Mouse (Mus musculus) MEL-GATA-1-ER (cell line): ENCODE results near the gene Atpaf2.
"Not testable (repeated sequence)": the region's sequence is repeated elsewhere in the genome, so short reads cannot be mapped to it uniquely, and the experiment has no call there.

ENCODE experiments used
- DNase-seq: peaks from one replicate; pipeline ENCODE4 v3.0.0-alpha.2; 2012; ENCODE audit warnings: low read depth; ENCODE audit errors: extremely low read depth

Gene Atpaf2

GRCm38 (mm10) chr11:60417717-60418472, at the start of gene Atpaf2:
TSS of gene Atpaf2 (minus strand) at chr11:60418457.
- peak; percentile 14 for DNase-seq

- no peak for DNase-seq
Measured at GRCm38 (mm10) chr11:60465943-60466380, 47.7 kb upstream of the Atpaf2 start.

- DNase-seq, result no peak
Measured at GRCm38 (mm10) chr11:60457973-60458372, 39.7 kb upstream of the Atpaf2 start.

- no peak for DNase-seq
Measured at GRCm38 (mm10) chr11:60454745-60455087, 36.5 kb upstream of the Atpaf2 start.

- DNase-seq, result peak; percentile 88
Measured at GRCm38 (mm10) chr11:60454080-60454744, 36.0 kb upstream of the Atpaf2 start, which contains the start of gene Drg2. TSS of gene Drg2 (plus strand) at chr11:60454591.

GRCm38 (mm10) chr11:60444007-60444406, 25.8 kb upstream of the Atpaf2 start:
- no peak for DNase-seq

GRCm38 (mm10) chr11:60442896-60443295, 24.6 kb upstream of the Atpaf2 start:
- DNase-seq, result no peak

GRCm38 (mm10) chr11:60440176-60440575, 21.9 kb upstream of the Atpaf2 start:
- DNase-seq, result no peak

GRCm38 (mm10) chr11:60439621-60440020, 21.4 kb upstream of the Atpaf2 start:
- not testable (repeated sequence) for DNase-seq

- no peak for DNase-seq
Measured at GRCm38 (mm10) chr11:60436618-60437017, 18.4 kb upstream of the Atpaf2 start.

- no peak for DNase-seq
Measured at GRCm38 (mm10) chr11:60435133-60435532, 16.9 kb upstream of the Atpaf2 start.

GRCm38 (mm10) chr11:60433501-60433900, 15.2 kb upstream of the Atpaf2 start:
- no peak for DNase-seq

GRCm38 (mm10) chr11:60427628-60428027, 9.4 kb upstream of the Atpaf2 start:
- no peak for DNase-seq

- no peak for DNase-seq
Measured at GRCm38 (mm10) chr11:60426417-60426816, 8.2 kb upstream of the Atpaf2 start.

GRCm38 (mm10) chr11:60423006-60423405, 4.7 kb upstream of the Atpaf2 start:
- DNase-seq, result no peak

- peak; percentile 16 for DNase-seq
Measured at GRCm38 (mm10) chr11:60422046-60422668, 3.9 kb upstream of the Atpaf2 start.

GRCm38 (mm10) chr11:60418473-60418803, 181 bp upstream of the Atpaf2 start:
- peak; percentile 15 for DNase-seq

GRCm38 (mm10) chr11:60416963-60417716, 1.1 kb downstream of the Atpaf2 start, which contains the start of gene Gid4:
TSS of gene Gid4 (plus strand) at chr11:60417145.
- DNase-seq, result peak; percentile 97

- peak; percentile 15 for DNase-seq
Measured at GRCm38 (mm10) chr11:60416590-60416962, 1.7 kb downstream of the Atpaf2 start.

- no peak for DNase-seq
Measured at GRCm38 (mm10) chr11:60412921-60413320, 5.3 kb downstream of the Atpaf2 start.

- DNase-seq, result peak; percentile 39
Measured at GRCm38 (mm10) chr11:60412173-60412572, 6.1 kb downstream of the Atpaf2 start.

- DNase-seq, result no peak
Measured at GRCm38 (mm10) chr11:60406606-60407005, 11.7 kb downstream of the Atpaf2 start.
